Mouse (Mus musculus): Measurements from ENCODE around the gene Ldlrad3. TPM values are rescaled to one million over a fixed set of nuclear protein-coding genes. Genes with fewer than 3 reads are reported as not detected.

Ldlrad3 gene
- polyA plus RNA-seq, 1 experiment: 35.9 TPM

GRCm38 (mm10) chr2:101983853-101984543 is 202.2 kb downstream of the Ldlrad3 start:
- Histone ChIP-seq H3K4me1 (ENCODE audit: control insufficient read depth, insufficient read depth, low read length) (peaks cover 20% of the 10 kb centered on the region), H3K27ac (ENCODE audit: insufficient read depth, low read depth, low read length) (no peak overlapping the region), H3K4me3 (ENCODE audit: insufficient read depth, low read length) (no peak overlapping the region)
- TF ChIP-seq CTCF (IDR thresholded peaks at IDR 0.05; ENCODE audit: low read depth, low read length) (no peak), POLR2A (IDR thresholded peaks at IDR 0.05; ENCODE audit: borderline replicate concordance, low read depth, low read length) (no peak)

- TF ChIP-seq CTCF (IDR thresholded peaks at IDR 0.05; ENCODE audit: low read depth, low read length) (no peak), POLR2A (IDR thresholded peaks at IDR 0.05; ENCODE audit: borderline replicate concordance, low read depth, low read length) (no peak)
- Histone ChIP-seq H3K27ac (ENCODE audit: insufficient read depth, low read depth, low read length) (no peak overlapping the region), H3K4me1 (ENCODE audit: control insufficient read depth, insufficient read depth, low read length) (peaks cover 20% of the 10 kb centered on the region), H3K4me3 (ENCODE audit: insufficient read depth, low read length) (no peak overlapping the region)
These were observed 202.9 kb downstream of the Ldlrad3 start for GRCm38 (mm10) chr2:101983082-101983852.

- no peak for TF ChIP-seq POLR2A (IDR thresholded peaks at IDR 0.05; ENCODE audit: borderline replicate concordance, low read depth, low read length)
- Histone ChIP-seq H3K4me1 (ENCODE audit: control insufficient read depth, insufficient read depth, low read length) (peaks cover 20% of the 10 kb centered on the region), H3K4me3 (ENCODE audit: insufficient read depth, low read length) (no peak overlapping the region), H3K27ac (ENCODE audit: insufficient read depth, low read depth, low read length) (no peak overlapping the region)
These were observed 204.2 kb downstream of the Ldlrad3 start for GRCm38 (mm10) chr2:101981964-101982498.

GRCm38 (mm10) chr2:101981211-101981610 is 205.0 kb downstream of the Ldlrad3 start:
- Histone ChIP-seq H3K4me1 (ENCODE audit: control insufficient read depth, insufficient read depth, low read length) (peaks cover 20% of the 10 kb centered on the region), H3K27ac (ENCODE audit: insufficient read depth, low read depth, low read length) (no peak overlapping the region), H3K4me3 (ENCODE audit: insufficient read depth, low read length) (no peak overlapping the region)
- TF ChIP-seq POLR2A (IDR thresholded peaks at IDR 0.05; ENCODE audit: borderline replicate concordance, low read depth, low read length): no peak
- TF ChIP-seq CTCF (IDR thresholded peaks at IDR 0.05; ENCODE audit: low read depth, low read length): no peak

GRCm38 (mm10) chr2:101980456-101980947 is 205.7 kb downstream of the Ldlrad3 start:
- TF ChIP-seq CTCF (IDR thresholded peaks at IDR 0.05; ENCODE audit: low read depth, low read length): no peak
- no peak for TF ChIP-seq POLR2A (IDR thresholded peaks at IDR 0.05; ENCODE audit: borderline replicate concordance, low read depth, low read length)
- H3K27ac ChIP-seq (ENCODE audit: insufficient read depth, low read depth, low read length): no peak overlapping the region
- H3K4me1 ChIP-seq (ENCODE audit: control insufficient read depth, insufficient read depth, low read length): peaks cover 18% of the 10 kb centered on the region
- no peak overlapping the region for H3K4me3 ChIP-seq (ENCODE audit: insufficient read depth, low read length)

- Histone ChIP-seq H3K4me1 (ENCODE audit: control insufficient read depth, insufficient read depth, low read length) (peaks cover 18% of the 10 kb centered on the region), H3K4me3 (ENCODE audit: insufficient read depth, low read length) (no peak overlapping the region), H3K27ac (ENCODE audit: insufficient read depth, low read depth, low read length) (no peak overlapping the region)
- TF ChIP-seq POLR2A (IDR thresholded peaks at IDR 0.05; ENCODE audit: borderline replicate concordance, low read depth, low read length) (no peak), CTCF (IDR thresholded peaks at IDR 0.05; ENCODE audit: low read depth, low read length) (no peak)
These were observed 207.4 kb downstream of the Ldlrad3 start for GRCm38 (mm10) chr2:101978534-101979525.

GRCm38 (mm10) chr2:101976399-101977064 is 209.7 kb downstream of the Ldlrad3 start:
- peaks cover 12% of the 10 kb centered on the region for H3K4me1 ChIP-seq (ENCODE audit: control insufficient read depth, insufficient read depth, low read length)
- H3K4me3 ChIP-seq (ENCODE audit: insufficient read depth, low read length): no peak overlapping the region
- no peak overlapping the region for H3K27ac ChIP-seq (ENCODE audit: insufficient read depth, low read depth, low read length)
- TF ChIP-seq CTCF (IDR thresholded peaks at IDR 0.05; ENCODE audit: low read depth, low read length): no peak
- TF ChIP-seq POLR2A (IDR thresholded peaks at IDR 0.05; ENCODE audit: borderline replicate concordance, low read depth, low read length): no peak

- no peak overlapping the region for H3K4me3 ChIP-seq (ENCODE audit: insufficient read depth, low read length)
- no peak overlapping the region for H3K27ac ChIP-seq (ENCODE audit: insufficient read depth, low read depth, low read length)
- no peak for TF ChIP-seq POLR2A (IDR thresholded peaks at IDR 0.05; ENCODE audit: borderline replicate concordance, low read depth, low read length)
- no peak for TF ChIP-seq CTCF (IDR thresholded peaks at IDR 0.05; ENCODE audit: low read depth, low read length)
- H3K4me1 ChIP-seq (ENCODE audit: control insufficient read depth, insufficient read depth, low read length): peaks cover 10% of the 10 kb centered on the region
These were observed 212.4 kb downstream of the Ldlrad3 start for GRCm38 (mm10) chr2:101973810-101974209.

- no peak overlapping the region for H3K4me3 ChIP-seq (ENCODE audit: insufficient read depth, low read length)
- TF ChIP-seq POLR2A (IDR thresholded peaks at IDR 0.05; ENCODE audit: borderline replicate concordance, low read depth, low read length) (no peak), CTCF (IDR thresholded peaks at IDR 0.05; ENCODE audit: low read depth, low read length) (no peak)
- H3K4me1 ChIP-seq (ENCODE audit: control insufficient read depth, insufficient read depth, low read length): peaks cover 6% of the 10 kb centered on the region
- no peak overlapping the region for H3K27ac ChIP-seq (ENCODE audit: insufficient read depth, low read depth, low read length)
These were observed 218.6 kb downstream of the Ldlrad3 start for GRCm38 (mm10) chr2:101967601-101968000.
